Mouse (Mus musculus) lung, adult 2 months (tissue): ENCODE data around the gene Borcs5. TPM values are rescaled to one million over a fixed set of nuclear protein-coding genes. Genes with fewer than 3 reads are reported as not detected.

Experiments used
- DNase-seq: peaks from one replicate; pipeline ENCODE4 v3.0.0; 2022
- H3K4me1 ChIP-seq: fragments of 200-500 bp; 2 replicates; pipeline ENCODE4 v1.6.1; 2011; ENCODE audit warnings: low read length; ENCODE audit not compliant: control insufficient read depth, insufficient read depth
- H3K4me3 ChIP-seq: fragments of 200-500 bp; replicated peaks from 2 replicates; pipeline ENCODE3; 2011; ENCODE audit warnings: low read depth, mild to moderate bottlenecking, control low read depth, low read length; ENCODE audit errors: extremely low read depth
- CTCF ChIP-seq: fragments of 200-500 bp; IDR thresholded peaks from 2 replicates; pipeline ENCODE4 v1.5.1; 2011; ENCODE audit warnings: mild to moderate bottlenecking, low read length, control low read depth; ENCODE audit not compliant: insufficient read depth
- POLR2A ChIP-seq: fragments of 200-500 bp; IDR thresholded peaks from 2 replicates; pipeline ENCODE4 v1.6.1; 2011; ENCODE audit warnings: low read depth, mild to moderate bottlenecking, control low read depth, low read length, borderline replicate concordance; ENCODE audit errors: extremely low read depth
- WGBS: fragments of 180-500 bp; shearing (Covaris S2); methylation state at CpG from one replicate; pipeline ENCODE4 v1.1.7; 2018; 5-methylcytosine and 5-hydroxymethylcytosine counted together
- polyA plus RNA-seq: library from polyadenylated mRNA; depleted of rRNA; stranded (reverse); fragments of >200 nt; gene quantifications from 2 replicates; pipeline ENCODE4 v1.2.3, GENCODE M21; 2012; rRNA removed

Borcs5 gene
- polyA plus RNA-seq, 1 experiment: 11.5 TPM

- WGBS: 51% methylated on average over 3 of the region's 3 CpGs
- Histone ChIP-seq H3K4me3 (no peak overlapping the region), H3K4me1 (peaks cover 7% of the 10 kb centered on the region)
- TF ChIP-seq POLR2A (no peak), CTCF (no peak)
- DNase-seq: no peak
These were observed 108.8 kb downstream of the Borcs5 start for GRCm38 (mm10) chr6:134748126-134748525.

GRCm38 (mm10) chr6:134751087-134751486 lies 111.8 kb downstream of the Borcs5 start:
- 92% methylated on average over 4 of the region's 4 CpGs for WGBS
- no peak overlapping the region for H3K4me3 ChIP-seq
- no peak for DNase-seq
- TF ChIP-seq CTCF: no peak
- no peak for TF ChIP-seq POLR2A
- H3K4me1 ChIP-seq: peaks cover 10% of the 10 kb centered on the region

GRCm38 (mm10) chr6:134751883-134752647 lies 112.8 kb downstream of the Borcs5 start:
- H3K4me1 ChIP-seq: peaks cover 11% of the 10 kb centered on the region
- no peak overlapping the region for H3K4me3 ChIP-seq
- 67% methylated on average over 5 of the region's 5 CpGs for WGBS
- no peak for TF ChIP-seq CTCF
- TF ChIP-seq POLR2A: no peak
- no peak for DNase-seq

GRCm38 (mm10) chr6:134753412-134753811 lies 114.1 kb downstream of the Borcs5 start:
- TF ChIP-seq POLR2A: no peak
- TF ChIP-seq CTCF: no peak
- DNase-seq: no peak
- 85% methylated on average over 4 of the region's 4 CpGs for WGBS
- Histone ChIP-seq H3K4me1 (peaks cover 12% of the 10 kb centered on the region), H3K4me3 (no peak overlapping the region)

GRCm38 (mm10) chr6:134753858-134754257 lies 114.5 kb downstream of the Borcs5 start:
- TF ChIP-seq CTCF (no peak), POLR2A (no peak)
- no peak for DNase-seq
- H3K4me1 ChIP-seq: peaks cover 12% of the 10 kb centered on the region
- H3K4me3 ChIP-seq: no peak overlapping the region
- WGBS: 89% methylated on average over 11 of the region's 11 CpGs

- H3K4me3 ChIP-seq: no peak overlapping the region
- DNase-seq: no peak
- H3K4me1 ChIP-seq: peaks cover 13% of the 10 kb centered on the region
- TF ChIP-seq POLR2A: no peak
- TF ChIP-seq CTCF: no peak
- 87% methylated on average over 4 of the region's 4 CpGs for WGBS
These were observed 116.7 kb downstream of the Borcs5 start for GRCm38 (mm10) chr6:134756058-134756457.

Other genes starting within 250 kb of the Borcs5 start
- 0.81 and 1.2 TPM in 2 replicates for gene Bcl2l14, start 243.2 kb upstream of the Borcs5 start, polyA plus RNA-seq
- gene Lrp6, start 72.5 kb upstream of the Borcs5 start, polyA plus RNA-seq: 30.8 and 38.3 TPM in 2 replicates
- 9.5 and 11.8 TPM in 2 replicates for gene Mansc1, start 7.0 kb upstream of the Borcs5 start, polyA plus RNA-seq
- 19.5 and 21.1 TPM in 2 replicates for gene Dusp16, start 153.1 kb downstream of the Borcs5 start, polyA plus RNA-seq
- 15.9 and 25.1 TPM in 2 replicates for gene Crebl2, start 190.6 kb downstream of the Borcs5 start, polyA plus RNA-seq